Mouse (Mus musculus): ENCODE measurements around the gene Hs6st1.

DNA sequence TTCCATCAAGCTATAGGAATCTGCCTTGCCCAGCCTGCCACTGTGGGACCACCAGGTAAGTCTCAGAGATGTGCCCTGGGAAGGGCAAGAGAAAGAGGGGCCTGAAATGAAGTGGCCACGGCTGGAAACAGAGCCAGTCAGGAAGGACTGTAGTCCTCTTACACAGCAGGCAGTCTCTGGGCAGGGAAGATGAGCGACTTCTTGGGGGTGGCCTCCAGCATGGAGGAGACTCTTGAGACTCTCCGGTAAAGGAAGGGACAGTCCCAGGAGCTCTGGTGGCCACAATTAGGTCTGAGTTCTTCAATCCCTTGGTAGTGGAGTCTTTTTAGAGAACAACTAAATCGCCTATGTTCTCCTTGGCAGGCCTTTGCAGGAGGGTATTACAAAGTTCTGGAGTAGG lies 4.0 kb upstream of the Hs6st1 start:
- TF ChIP-seq ZC3H11A (IDR thresholded peaks at IDR 0.05; ENCODE audit: borderline replicate concordance, low read depth, low read length) (no peak), CHD2 (IDR thresholded peaks at IDR 0.05; ENCODE audit: low read depth, low read length) (no peak), ZNF384 (IDR thresholded peaks at IDR 0.05; ENCODE audit: low read depth, low read length) (no peak)

Measured in ES-E14 (cell line).